Mouse (Mus musculus) cerebellum, postnatal 25 days (tissue): Measurements from ENCODE around the gene Astn2.

Experiments
- DNase-seq, 2 experiments: peaks; one replicate each; pipeline ENCODE4 v3.0.0; 2021; ENCODE audit warnings: mixed read lengths in 2 of 2

Gene Astn2

DNA sequence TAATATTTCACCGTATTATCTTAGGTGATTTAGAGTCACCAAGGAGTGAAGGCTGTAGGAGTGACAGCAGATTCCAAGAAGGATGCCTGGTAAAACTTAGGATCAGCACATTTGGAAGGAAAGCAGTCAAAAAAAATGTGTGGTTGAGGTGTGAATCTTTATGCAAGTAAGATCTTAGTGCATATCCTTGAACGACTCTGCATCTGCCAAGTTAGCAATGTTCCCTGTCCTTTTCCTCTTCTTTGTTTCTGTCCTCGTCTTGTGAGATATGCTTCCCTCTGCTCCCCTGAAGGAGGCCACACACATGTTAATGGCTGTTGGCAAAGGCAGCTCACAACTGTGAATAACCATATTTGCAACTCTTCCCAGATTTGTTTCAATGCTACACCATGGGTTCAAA is 439.8 kb downstream of the Astn2 start:
- no peak for DNase-seq

DNA sequence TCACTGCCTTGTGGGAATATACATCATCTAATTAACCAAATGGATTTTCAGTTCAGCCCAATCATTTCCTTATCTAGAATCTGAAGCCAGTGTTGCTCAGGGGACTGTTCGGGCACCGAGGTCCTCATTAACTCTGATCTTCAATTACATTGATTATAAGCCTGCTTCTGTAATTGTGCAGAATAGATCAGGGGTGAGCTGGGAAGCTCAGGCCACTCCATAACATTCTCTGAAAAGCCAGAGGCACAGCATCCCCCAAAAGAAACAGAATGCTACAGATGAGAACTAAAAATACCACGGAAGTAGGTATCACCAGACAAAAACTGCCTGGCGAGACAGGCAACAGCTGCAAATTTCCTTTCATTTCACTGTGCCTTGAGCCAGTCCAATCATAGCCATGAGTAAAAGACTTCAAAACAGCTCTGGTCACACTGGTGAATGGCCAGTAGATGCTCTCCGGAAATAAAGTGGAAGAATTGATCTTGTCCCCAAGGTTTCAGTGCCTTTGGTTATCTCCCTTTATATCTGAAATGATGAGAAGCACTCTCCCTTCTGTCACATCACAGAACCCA is 445.1 kb downstream of the Astn2 start:
- no peak for DNase-seq

DNA sequence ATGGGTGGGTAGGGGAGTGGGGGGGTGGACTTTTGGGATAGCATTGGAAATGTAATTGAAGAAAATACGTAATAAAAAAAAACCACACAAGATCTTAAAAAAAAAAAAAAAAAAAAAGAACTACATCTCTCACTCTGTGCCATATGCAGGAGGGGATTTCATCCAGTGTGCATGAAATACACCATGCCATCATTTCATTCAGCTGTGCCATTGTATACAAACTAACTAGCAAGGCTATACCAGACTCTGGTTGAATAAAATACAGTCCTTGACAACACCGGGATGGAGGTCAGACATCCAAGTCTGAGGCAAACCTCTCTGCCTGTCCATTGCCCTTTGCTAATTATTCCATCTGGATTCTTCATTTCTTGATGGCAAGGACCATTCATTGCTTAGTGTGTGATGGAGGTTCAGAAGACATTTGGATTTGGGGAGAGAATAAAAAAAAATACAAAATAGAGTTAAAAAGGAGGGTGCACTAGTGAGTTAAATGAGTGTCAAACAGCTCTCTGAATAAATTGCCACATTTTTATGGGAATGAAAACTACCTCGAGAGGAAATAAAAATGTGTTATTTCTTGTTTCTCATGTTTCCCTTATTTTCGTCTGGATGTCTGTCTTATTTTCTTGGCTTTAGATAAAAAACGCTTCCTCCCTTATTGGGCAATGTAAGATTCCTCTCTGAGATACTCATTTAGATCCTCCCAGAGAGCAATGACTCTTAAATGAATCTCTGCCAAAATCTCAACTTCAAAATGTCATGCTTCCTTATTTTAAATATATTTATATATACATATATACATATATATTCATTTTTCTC is 445.8 kb downstream of the Astn2 start:
- no peak for DNase-seq

DNA sequence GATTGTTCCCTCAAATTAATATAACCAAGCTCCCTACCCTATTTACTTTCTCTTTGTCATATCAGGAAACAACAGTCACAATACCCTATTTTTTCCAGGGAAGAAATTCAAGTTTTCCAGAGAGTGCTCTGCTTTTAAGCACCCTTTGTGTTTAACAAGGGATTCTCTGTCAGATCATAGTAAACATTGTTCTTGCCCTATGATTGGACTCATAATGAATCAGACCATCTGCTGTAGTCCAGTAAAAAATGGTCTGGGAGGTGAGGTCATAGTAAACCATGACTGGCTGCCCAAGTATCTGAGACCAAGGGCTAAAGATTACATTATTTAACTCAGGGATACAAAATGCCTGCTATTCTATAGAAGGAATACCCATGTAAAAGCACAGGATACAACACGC is 452.5 kb downstream of the Astn2 start:
- no peak for DNase-seq

DNA sequence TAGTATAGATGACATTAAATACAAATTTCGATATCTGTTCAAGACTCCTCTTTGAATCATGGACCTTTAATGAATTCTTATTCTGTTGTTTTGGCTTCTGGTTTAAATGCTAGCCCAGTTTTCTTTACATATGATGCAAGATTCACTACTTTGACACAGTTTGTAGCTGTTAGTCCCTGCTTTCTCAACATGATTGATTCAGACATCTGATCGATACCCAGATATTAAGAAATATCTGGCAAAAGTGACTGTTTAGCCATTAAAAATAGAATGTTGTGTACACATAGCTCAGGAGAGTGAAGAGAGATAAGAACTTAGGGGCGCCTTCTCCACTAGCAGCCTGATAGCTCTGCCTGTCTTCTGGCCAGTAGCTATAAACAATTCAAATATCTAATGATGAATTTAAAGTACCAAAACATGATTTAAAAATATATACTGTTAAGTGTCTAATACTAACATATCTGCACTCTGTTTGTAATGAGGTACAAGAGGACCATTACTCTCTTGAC is 457.2 kb downstream of the Astn2 start:
- no peak for DNase-seq

DNA sequence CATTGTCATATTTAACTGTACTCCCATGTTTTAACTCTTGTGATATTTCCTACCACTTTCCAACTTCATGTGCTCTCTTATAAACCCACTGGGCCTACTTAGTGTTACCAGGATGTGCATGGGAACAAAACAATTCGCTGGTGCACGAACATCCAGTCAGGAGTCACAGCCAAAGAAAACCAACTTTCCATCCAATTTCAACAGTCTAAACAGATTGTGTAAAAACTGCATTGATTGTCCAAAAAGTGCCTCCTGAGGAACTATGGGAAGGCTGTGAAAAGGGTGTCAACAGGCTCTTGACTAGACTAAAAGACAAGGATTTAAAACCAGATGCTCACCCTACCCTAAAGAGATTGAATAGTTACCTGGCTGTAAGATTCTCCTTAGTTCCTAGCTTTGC is 458.4 kb downstream of the Astn2 start:
- DNase-seq, result no peak

DNA sequence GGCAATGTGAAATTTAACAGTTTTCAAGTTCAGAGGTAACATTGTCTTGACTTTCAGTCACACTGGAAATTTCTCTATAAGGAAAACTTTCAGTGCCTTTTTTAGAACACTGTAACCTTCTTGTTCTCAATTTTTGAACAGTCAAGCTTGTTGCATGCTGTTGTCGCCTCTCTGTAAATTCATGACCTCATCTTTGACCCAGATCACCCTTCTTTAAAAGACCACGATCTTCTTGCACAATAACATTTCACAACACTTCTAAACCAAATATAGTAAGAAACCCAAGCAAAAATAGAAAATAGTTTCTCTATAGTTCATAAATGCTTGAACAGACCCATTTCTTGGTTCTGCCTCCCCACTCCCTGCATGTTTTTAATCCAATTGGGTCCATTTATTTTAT is 473.5 kb downstream of the Astn2 start:
- no peak for DNase-seq

DNA sequence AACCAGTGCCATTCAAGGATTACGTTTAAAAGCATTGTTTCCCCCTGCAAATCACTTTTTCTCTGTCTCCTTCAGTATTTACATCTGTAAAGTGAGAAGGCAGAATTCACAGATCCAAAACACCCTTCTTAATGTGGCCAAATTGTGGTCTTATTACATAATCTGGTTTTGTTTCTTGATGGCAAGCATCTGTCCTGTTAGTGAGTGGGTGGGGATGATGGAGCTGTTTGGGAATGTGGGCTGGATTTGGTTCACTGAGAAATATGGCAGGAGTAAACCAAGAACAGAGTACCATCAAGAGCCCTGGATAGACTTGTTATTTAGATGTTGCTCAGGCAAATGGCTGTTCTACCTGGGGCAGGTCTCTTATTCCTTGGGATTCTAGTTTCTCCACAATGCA is 484.1 kb downstream of the Astn2 start:
- DNase-seq, result no peak

DNA sequence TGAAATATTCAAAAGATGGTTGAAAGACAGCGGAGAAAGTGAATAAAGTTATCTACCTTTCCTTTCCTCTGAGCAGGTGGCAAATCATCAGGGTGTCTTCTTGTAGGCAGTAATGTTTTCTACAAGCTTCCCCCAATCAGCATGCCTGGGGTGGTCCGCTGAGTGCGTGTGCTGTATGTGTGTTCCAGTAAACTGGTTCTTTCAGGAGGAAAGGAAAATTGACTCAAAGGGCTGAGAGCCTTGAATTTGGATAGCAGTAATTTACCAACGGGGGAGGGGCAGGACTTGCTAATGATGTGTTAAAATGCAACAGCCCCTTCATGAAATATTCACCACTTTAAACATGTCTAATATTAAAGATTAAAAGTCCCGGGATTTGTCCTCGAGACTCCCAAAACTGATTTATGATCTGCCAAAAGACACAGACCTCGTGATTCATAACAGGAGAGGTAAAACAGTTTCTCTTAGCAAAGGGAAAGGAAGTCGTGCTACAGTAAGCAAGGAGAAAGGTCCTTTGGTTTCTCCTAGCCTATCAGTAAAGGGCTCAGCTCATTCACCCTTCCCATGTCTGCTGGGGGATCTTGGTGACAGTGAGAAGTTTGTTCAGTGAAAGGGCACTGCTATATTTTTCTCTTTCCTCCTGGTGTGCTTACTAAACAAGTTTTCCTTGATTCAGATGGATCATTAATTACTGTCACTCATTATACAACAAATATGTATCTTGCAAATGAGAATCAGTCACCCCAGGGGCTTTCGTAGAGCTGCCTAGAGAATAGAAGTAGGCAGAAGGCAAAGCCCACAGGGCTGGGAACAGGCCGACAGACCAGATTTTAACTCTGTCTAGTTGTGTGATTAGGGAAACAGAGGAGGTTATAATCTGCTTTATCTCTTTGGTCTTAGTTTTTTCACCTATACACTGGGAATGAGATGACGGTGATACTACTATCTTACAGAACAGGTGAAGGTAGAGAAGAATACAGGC is 488.1 kb downstream of the Astn2 start:
- DNase-seq, result peak in 1 of 2 experiments; percentile 13

DNA sequence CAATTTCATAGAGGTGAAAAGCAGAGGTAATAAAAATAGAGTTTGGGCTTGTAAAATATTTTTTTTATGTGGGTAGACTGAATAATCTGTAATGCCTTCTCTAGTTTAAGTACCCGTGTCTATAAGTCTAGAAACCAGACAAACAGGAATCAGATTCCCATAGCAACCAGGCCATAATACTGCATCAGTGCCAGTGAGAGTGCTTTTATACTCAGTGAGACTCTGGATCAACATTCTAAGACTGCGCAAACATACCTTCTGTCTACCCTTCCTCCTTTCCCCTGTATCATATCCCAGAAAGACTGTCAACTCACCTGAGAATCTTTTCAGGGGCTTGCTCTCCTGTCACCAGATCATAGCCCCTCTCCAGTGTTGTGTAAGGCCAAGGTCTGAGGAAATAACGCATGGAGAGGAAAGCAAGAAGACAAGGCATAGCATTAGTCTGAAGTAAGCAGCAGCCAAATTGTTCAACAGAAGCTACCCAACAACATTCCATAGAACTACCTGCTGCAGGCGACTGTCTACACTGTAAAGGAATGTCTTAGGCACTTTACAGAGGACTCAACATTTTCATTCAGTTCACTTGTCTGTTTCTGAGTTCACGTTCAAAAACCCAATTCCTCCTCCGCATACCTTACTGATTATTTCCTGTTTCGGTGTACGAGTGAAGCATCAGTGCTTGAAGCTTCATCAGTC is 492.0 kb downstream of the Astn2 start:
- no peak for DNase-seq

DNA sequence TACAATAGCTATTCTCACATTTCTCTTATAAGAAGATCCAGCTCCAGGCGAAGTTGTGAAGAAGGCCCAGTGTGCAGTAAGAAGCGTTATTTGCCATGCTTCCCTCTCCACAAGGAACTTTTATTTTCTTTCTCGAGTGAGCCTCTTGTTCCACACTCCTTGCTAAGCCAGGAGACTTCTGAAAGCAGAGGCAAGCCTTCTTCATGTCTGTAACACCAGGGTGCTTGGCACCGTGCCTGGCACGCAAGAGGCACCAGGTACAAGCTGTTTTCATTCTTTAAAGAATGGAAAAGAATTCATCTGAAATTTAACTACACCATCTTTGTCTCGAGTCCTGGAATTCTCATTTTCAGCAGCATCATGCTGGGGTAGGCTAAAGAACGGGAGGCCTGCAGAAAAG is 496.8 kb downstream of the Astn2 start:
- DNase-seq, result peak; percentile 74 to 86

DNA sequence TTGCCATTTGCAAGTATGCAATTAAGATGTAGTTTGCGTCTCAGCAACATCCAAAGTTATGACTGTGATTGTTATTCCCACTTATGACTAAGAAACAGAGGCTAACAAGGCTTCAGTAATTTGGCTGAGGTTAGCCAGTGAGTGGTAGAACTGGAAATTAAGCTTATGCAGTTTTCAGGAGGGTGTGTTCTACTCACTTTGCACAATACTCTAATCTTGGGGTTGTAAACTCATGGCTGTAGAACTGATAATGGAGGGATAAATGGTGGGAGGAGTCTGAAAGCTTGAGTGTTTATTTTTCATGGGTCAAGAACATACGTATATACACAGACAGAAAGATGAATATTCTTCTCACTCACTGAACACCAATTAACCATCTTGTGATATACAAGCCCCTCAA is 499.4 kb downstream of the Astn2 start:
- no peak for DNase-seq

DNA sequence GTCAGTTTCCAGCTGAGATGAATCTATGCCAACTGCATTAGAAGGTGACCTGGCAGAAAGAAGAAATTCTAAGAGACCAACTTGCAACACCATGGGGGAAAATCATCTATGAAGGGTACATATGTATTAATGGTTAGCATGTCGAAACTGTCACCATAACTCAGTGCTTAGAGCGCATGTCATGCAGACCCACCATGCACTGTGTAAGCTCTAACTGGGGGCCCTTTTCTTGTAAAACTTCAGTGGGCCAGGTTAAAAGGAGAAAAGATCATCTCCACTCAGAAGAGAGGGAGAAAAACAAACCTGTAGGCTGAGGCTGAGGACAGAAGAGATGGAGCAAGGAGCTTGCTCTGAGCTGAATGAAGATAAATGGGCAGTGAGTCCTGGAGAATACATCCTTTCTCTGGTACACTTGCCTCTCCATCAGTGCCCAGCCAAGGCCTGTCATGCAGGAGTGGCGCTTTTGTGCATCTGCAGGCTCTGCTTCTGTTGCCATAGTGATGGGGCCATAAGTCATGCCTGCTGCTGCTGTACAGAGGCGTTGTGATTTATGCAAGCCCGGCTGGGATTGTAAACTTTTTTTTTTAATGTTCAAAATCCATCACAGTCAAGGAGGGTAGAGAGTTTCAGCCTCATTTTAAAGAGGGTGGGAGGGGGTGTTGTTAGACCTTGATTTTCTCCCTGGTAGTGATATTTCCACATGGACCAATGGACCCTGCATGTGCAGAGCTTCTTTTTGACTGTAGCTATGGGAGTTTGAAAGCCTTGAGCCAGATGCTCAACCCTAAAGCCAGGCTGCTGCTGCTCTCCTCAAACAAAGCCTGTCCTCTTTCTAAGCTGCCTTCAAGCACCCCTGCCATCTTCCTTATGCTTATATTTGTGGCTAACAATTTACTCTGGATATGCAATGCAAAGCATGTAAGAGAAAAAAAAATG is 508.1 kb downstream of the Astn2 start:
- DNase-seq, result no peak

DNA sequence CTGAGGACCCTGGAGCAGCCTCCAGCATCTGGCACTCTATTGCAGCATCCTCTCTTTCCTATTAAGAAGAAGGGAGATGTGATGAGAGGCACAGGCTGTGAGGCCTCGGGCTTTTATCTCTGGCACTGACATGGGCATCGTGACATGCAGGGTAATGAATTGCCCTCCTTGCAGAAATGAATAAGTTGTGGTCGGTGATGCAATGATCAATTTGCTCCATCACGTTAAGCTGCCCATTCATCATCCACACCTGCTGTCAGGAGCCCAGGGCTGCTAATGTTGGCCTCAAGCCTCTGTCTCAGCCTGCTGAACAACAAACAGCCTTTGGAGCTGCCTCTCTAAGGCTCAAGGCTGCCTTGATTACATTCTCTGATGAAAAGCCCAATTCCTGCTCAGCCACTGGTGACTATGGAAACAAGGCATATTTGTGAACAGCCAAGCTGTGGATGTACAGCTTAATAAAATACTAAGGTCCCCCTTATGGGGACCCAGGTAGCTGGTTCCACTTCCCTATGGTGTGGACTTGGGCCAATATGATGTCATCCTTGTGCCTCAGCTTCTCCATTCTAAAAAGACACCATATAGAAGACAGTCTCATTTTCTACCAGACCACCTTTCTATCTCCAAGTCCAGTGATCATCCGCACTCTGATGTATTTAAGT is 515.9 kb downstream of the Astn2 start:
- peak; percentile 29 to 34 for DNase-seq

DNA sequence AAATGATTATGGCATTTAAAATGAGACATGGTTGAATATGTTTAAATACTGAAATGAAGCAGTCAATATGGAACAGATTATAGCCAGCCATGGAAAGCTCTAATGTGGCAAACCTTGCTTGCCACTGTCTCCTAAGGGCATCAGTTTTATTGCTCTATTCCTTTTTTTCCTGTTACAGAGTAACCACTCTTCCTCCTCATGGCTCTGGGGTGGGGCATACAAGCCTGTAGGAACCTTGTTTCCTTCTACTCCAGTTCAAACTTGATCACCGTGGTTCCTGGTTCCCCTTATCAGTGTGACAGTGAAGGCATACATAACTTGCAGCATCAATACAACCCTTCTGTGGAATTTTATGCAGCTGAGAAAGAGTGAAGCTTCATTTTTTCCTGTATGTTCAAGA is 517.5 kb downstream of the Astn2 start:
- no peak for DNase-seq

DNA sequence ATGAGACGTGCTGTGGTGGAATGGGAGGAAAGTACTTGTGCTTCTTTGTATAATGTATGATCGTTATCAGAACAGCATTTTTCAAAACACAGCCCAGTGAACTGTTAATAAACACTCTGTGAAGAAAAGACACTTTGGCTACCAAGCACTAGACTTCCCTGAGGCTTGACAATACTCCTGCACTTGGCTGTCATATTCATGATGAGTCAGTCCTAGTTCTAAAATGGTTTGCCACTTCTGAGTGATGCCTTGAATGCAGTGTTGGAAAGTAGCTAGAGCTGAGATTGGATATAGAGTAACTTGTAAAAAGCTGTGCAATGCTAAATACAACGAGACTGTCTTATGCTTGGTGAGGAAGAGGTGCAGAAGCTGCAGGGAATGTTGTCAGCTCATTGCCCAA is 518.5 kb downstream of the Astn2 start:
- DNase-seq, result no peak

DNA sequence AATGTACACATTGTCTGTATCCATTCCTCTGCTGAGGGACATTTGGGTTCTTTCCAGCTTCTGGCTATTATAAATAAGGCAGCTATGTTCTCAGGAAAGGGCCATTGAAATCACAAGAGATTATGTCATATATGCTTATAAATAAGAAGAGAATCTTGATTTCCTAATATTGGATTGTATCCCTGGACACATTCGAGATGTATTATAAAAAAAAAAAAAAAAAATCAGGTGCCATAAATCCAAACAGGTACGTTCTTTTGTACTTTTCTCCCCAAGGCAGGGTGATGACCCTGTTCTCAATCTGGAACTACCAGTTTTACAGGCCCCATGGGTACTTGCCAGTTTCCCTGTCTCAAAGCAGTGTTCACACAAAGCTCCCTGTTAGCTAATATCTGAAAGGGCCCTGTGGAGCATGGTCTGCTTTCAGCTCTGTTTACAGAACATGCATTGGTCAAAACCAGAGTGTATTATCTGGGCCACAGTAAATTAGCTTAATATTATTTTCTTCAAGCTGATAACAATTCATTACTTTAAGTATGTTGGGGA is 530.1 kb downstream of the Astn2 start:
- DNase-seq, result no peak

DNA sequence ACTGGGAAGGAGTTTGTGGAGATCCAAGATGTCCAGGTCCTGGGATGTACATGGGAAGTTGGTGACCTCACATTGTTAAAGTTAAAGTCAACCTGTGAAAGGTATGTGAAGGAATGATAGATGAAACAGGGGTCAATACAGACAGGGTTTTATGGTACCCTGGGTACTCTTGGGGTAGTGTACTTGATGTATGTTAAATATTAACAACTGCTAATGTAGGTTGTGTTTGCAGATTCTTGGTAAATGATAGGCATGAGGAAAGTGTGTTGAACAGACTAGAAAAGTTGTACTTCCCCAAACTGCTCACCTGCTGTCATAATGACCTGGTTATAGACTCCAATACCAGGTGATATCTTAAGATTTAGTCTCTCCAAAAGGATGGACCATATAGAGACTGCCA is 539.9 kb downstream of the Astn2 start:
- DNase-seq, result no peak

DNA sequence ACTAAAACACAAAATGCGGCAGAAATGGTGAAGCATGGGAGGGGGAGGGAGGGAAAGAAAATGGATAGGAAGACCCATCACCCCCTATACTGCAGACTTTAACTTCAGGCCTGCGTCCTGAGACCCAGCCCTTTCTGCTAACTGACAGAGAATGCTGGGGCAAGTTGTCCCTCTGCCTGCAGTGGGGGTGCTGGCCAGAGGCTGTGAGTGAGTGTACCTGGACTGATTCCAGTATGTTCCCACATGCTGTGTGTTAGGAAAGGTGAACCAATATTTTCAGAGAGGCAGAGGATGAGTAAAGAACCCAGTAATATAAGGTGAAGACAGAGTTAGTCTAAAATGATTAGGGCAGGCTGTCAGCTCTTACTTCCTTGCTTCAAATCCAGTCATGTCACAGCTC is 561.2 kb downstream of the Astn2 start:
- peak in 1 of 2 experiments; percentile 45 for DNase-seq

DNA sequence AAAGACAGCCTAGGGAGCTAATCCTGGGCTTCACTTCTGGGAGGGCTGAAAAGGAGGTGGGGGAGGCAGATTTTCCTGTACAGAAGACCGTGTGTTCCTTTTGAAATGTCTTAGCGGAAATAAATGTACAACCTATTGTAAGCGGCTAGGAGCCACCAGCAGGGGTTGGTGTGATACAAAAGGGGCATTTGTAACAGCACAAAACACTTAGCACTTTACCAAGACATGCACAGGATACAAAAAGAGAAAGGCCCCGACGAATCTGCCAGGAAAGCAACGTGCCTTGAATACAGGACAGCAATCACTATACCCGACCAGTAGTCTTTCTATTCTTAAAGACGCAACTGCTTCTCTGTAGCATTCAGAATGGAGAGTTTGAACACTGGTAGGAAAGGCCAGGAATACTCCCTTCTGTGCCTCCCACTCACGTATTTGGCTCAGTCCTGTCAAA is 564.8 kb downstream of the Astn2 start:
- no peak for DNase-seq

DNA sequence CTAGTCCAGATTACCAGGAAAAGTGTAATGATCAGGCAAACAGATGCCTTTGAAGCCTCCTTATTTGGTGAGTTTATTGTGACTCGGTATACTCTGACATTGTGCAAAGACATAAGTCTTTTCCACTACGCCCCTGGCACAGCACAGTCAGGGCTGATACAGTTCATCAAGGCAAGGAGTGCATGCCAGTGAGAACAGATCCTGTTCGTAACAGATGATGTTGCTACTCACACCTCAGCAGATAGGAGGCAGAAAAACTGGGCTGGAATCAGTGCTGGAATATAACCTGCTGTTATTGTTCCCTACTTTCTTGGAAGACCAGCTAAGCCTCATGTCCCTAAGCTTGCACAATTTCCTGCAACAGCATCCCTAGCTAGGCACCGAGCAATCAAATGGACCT is 565.6 kb downstream of the Astn2 start:
- DNase-seq, result no peak
